Mouse (Mus musculus): Measurements from ENCODE around the gene Vmn1r46. TPM values are rescaled to one million over a fixed set of nuclear protein-coding genes. Genes with fewer than 3 reads are reported as not detected.

The Vmn1r46 gene
- total and polyA plus RNA-seq, 2 experiments, result not detected

Other genes starting within 250 kb of the Vmn1r46 start
- not detected in 2 replicates for gene Vmn1r41, start 228.5 kb upstream of the Vmn1r46 start, total RNA-seq (2014; rRNA removed)
- not detected in 2 replicates for gene Vmn1r41, start 228.5 kb upstream of the Vmn1r46 start, polyA plus RNA-seq (2012; rRNA removed)
- gene Vmn1r42, start 92.9 kb upstream of the Vmn1r46 start, total RNA-seq (2014; rRNA removed), result not detected in 2 replicates
- gene Vmn1r42, start 92.9 kb upstream of the Vmn1r46 start, polyA plus RNA-seq (2012; rRNA removed), result not detected in 2 replicates
- gene Vmn1r43, start 92.9 kb upstream of the Vmn1r46 start, total RNA-seq (2014; rRNA removed), result not detected in 2 replicates
- gene Vmn1r43, start 92.9 kb upstream of the Vmn1r46 start, polyA plus RNA-seq (2012; rRNA removed), result not detected in 2 replicates
- not detected in 2 replicates for gene Vmn1r44, start 85.7 kb upstream of the Vmn1r46 start, total RNA-seq (2014; rRNA removed)
- not detected in 2 replicates for gene Vmn1r44, start 85.7 kb upstream of the Vmn1r46 start, polyA plus RNA-seq (2012; rRNA removed)
- gene Vmn1r45, start 28.7 kb upstream of the Vmn1r46 start, total RNA-seq (2014; rRNA removed), result not detected in 2 replicates
- not detected in 2 replicates for gene Vmn1r45, start 28.7 kb upstream of the Vmn1r46 start, polyA plus RNA-seq (2012; rRNA removed)
- gene Vmn1r47, start 46.8 kb downstream of the Vmn1r46 start, total RNA-seq (2014; rRNA removed), result not detected in 2 replicates
- gene Vmn1r47, start 46.8 kb downstream of the Vmn1r46 start, polyA plus RNA-seq (2012; rRNA removed), result not detected in 2 replicates
- not detected in 2 replicates for gene Vmn1r48, start 67.5 kb downstream of the Vmn1r46 start, total RNA-seq (2014; rRNA removed)
- not detected in 2 replicates for gene Vmn1r48, start 67.5 kb downstream of the Vmn1r46 start, polyA plus RNA-seq (2012; rRNA removed)
- not detected in 2 replicates for gene Vmn1r49, start 109.2 kb downstream of the Vmn1r46 start, total RNA-seq (2014; rRNA removed)
- gene Vmn1r49, start 109.2 kb downstream of the Vmn1r46 start, polyA plus RNA-seq (2012; rRNA removed), result not detected in 2 replicates
- not detected in 2 replicates for gene Vmn1r50, start 132.1 kb downstream of the Vmn1r46 start, total RNA-seq (2014; rRNA removed)
- gene Vmn1r50, start 132.1 kb downstream of the Vmn1r46 start, polyA plus RNA-seq (2012; rRNA removed), result not detected in 2 replicates
- gene Vmn1r51, start 153.3 kb downstream of the Vmn1r46 start, total RNA-seq (2014; rRNA removed), result not detected in 2 replicates
- not detected in 2 replicates for gene Vmn1r51, start 153.3 kb downstream of the Vmn1r46 start, polyA plus RNA-seq (2012; rRNA removed)
- gene Vmn1r52, start 205.5 kb downstream of the Vmn1r46 start, total RNA-seq (2014; rRNA removed), result not detected in 2 replicates
- not detected in 2 replicates for gene Vmn1r52, start 205.5 kb downstream of the Vmn1r46 start, polyA plus RNA-seq (2012; rRNA removed)
- gene V1ra8, start 233.5 kb downstream of the Vmn1r46 start, total RNA-seq (2014; rRNA removed), result not detected in 2 replicates
- not detected in 2 replicates for gene V1ra8, start 233.5 kb downstream of the Vmn1r46 start, polyA plus RNA-seq (2012; rRNA removed)